Mouse (Mus musculus) hindbrain, embryonic 10.5 days (tissue): ENCODE measurements around the gene H2-Q6. TPM values are rescaled to one million over a fixed set of nuclear protein-coding genes. Genes with fewer than 3 reads are reported as not detected.
"Not testable (repeated sequence)": the region's sequence is repeated elsewhere in the genome, so short reads cannot be mapped to it uniquely, and the experiment has no call there.

Experiments used
- DNase-seq: peaks from one replicate; pipeline ENCODE4 v3.0.0-alpha.2; 2017; ENCODE audit warnings: low spot score
- H3K27ac ChIP-seq: fragments of 300-500 bp; sonication (generic); 2 replicates; pipeline ENCODE4 v1.5.1; 2016; ENCODE audit warnings: mild to moderate bottlenecking, moderate library complexity
- H3K27me3 ChIP-seq: fragments of 300-500 bp; sonication (generic); 2 replicates; pipeline ENCODE4 v1.6.1; 2016; ENCODE audit warnings: mild to moderate bottlenecking; ENCODE audit not compliant: poor library complexity, insufficient read depth, severe bottlenecking
- H3K36me3 ChIP-seq: fragments of 300-500 bp; sonication (generic); 2 replicates; pipeline ENCODE4 v1.6.1; 2016; ENCODE audit warnings: mild to moderate bottlenecking, moderate library complexity
- H3K4me1 ChIP-seq: fragments of 300-500 bp; sonication (generic); replicated peaks from 2 replicates; pipeline ENCODE4 v1.6.1; 2016; ENCODE audit warnings: mild to moderate bottlenecking
- H3K4me3 ChIP-seq: fragments of 300-500 bp; sonication (generic); 2 replicates; pipeline ENCODE4 v1.5.1; 2016; ENCODE audit warnings: mild to moderate bottlenecking, moderate library complexity
- H3K9me3 ChIP-seq: fragments of 300-500 bp; sonication (generic); 2 replicates; pipeline ENCODE4 v1.6.1; 2016; ENCODE audit warnings: mild to moderate bottlenecking, moderate library complexity
- WGBS: fragments of 180-500 bp; shearing (Covaris S2); methylation state at CpG from one replicate; pipeline ENCODE4 v1.1.7; 2016; 5-methylcytosine and 5-hydroxymethylcytosine counted together
- polyA plus RNA-seq: library from polyadenylated mRNA; unstranded; fragments of >200 nt; fragmentation: Nextera tagmentation; extraction: Ambion mirVana; gene quantifications from 2 replicates; pipeline ENCODE4 v1.2.1, GENCODE M21; 2016

Gene H2-Q6
- polyA plus RNA-seq, 1 experiment from 2014 or later, result 0.90 TPM

DNA sequence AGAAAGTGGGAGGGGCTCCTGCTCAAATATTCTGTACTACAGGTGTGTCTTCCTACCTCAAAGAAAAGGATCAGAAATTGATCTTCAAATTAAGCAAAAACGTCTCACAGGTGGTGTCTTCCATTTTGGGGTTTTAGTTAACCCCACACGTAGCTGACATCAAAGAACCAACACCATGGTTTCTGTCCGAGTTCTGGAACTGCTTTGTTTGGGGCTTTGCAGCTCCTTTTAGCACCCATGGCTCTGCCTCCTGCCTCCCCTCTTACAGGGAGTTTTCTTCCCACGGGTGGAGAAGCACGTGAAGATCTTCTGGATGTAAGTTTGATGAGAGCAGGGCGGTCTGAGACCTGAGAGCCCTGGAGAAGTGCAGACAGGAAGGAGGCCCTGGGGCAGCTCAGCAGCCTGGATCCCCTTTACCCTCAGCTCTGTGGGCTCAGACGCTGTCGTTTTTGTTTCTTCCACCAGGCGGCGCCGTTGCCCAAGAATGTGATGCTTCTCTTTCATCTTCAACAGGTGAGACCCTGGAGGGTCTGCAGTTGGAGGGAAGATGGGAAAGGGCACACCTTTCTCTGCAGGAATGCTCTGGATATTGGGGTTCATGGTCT lies 4.3 kb upstream of the H2-Q6 start:
- H3K4me1 ChIP-seq, H3K9me3 ChIP-seq, H3K4me3 ChIP-seq, H3K36me3 ChIP-seq, H3K27ac ChIP-seq: not testable (repeated sequence)
- peak; percentile 46 for DNase-seq
- WGBS, result 16% methylated on average over 11 of the region's 11 CpGs
- H3K27me3 ChIP-seq, result peaks cover 38% of the 10 kb centered on the region

DNA sequence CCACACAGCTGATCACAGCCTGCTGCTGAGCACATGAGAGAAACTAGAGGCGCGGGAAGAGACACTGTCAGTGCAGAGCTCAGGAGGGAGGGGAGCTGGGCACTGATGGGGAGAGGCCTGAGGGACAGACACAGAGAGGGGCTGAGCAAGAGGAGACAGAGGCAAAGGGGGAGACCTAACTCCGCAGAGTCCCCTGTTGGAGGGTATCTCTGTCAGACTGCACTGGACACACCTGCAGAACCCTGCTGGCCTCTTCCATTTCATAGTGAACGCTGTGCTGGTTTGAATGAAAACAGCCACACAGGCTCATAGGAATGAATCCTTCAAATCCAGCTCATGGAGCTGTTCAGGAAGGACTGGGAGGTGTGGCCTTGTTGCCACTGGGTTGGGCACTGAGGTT lies 3.3 kb upstream of the H2-Q6 start:
- not testable (repeated sequence) for H3K27ac ChIP-seq, H3K9me3 ChIP-seq, H3K4me3 ChIP-seq, DNase-seq, H3K36me3 ChIP-seq
- H3K4me1 ChIP-seq, result peaks cover 14% of the 10 kb centered on the region
- 89% methylated on average over 4 of the region's 4 CpGs for WGBS
- H3K27me3 ChIP-seq, result peaks cover 48% of the 10 kb centered on the region

DNA sequence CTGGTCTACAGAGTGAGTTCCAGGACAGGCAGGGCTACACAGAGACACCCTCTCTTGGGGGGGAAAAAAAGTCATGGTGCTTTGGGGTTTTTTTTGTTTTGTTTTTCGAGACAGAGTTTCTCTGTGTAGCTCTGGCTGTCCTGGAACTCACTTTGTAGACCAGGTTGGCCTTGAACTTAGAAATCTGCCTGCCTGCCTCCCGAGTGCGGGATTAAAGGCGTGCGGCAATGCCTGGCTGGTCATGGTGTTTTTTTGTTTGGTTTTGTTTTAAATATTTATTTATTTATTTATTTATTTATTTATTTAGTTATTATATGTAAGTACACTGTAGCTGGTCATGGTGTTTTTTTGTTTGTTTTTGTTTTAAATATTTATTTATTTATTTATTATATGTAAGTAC lies 2.3 kb upstream of the H2-Q6 start:
- not testable (repeated sequence) for H3K27ac ChIP-seq, H3K9me3 ChIP-seq, DNase-seq, H3K36me3 ChIP-seq, H3K4me3 ChIP-seq
- Histone ChIP-seq H3K27me3 (peaks cover 51% of the 10 kb centered on the region), H3K4me1 (peaks cover 14% of the 10 kb centered on the region)
- WGBS, result 88% methylated on average over 5 of the region's 5 CpGs

DNA sequence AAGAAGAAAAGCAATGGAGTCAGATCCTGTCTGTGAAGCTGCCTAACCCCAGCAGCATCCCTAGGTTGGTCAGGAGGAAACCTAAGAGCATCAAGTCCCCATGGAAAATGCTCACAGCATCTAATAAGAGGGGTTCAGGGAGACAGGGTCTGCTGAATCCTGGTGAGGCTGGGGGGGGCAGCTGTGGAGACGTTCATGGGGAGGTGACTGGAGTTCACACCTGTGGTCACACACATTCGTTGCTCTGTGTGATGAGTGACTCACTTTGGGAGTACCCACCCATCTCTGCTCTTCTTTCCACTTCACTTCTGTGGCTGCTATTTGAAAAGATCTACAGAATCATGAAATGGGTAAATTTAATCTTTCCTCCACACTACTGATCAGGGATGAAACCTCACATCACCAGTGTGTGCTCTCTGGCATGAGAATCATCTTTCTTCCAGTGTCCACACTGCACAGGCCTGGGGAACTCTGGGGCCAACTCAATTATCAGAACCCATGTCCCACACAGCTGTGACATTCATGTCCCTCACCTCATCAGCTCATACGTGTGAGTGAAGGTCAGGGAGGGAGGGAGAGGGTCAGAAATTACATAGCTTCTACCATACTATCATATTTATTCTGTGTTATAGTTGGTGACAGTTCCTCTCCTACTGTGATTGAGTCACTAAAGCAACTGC lies 1.4 kb upstream of the H2-Q6 start:
- H3K27ac ChIP-seq, H3K4me3 ChIP-seq, H3K36me3 ChIP-seq, H3K9me3 ChIP-seq, DNase-seq: not testable (repeated sequence)
- H3K4me1 ChIP-seq, result peaks cover 14% of the 10 kb centered on the region
- H3K27me3 ChIP-seq, result peaks cover 54% of the 10 kb centered on the region
- 80% methylated on average over 3 of the region's 3 CpGs for WGBS

DNA sequence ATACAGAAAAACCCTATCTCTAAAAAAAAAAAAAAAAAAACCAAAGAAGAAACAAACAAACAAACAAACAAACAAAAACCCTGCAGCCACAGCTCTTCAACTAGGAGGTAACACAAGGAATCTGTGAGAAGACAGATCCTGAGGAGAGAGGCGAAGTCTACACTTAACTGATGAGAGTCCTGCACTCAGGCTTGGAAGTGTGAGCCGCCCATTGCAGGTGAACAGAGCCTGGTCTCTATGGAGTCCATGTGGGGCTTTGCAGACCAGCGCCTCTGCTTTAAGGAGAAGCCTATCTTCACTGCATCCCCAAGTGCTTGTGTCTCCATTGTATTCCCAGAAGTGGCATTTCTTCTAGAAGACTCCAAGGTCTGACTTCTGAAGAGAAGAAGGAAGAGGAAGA lies 544 bp upstream of the H2-Q6 start:
- Histone ChIP-seq H3K4me1 (peaks cover 12% of the 10 kb centered on the region), H3K27me3 (peaks cover 52% of the 10 kb centered on the region)
- DNase-seq, H3K9me3 ChIP-seq, H3K27ac ChIP-seq, H3K36me3 ChIP-seq, H3K4me3 ChIP-seq: not testable (repeated sequence)
- WGBS, result 86% methylated on average over 3 of the region's 3 CpGs

DNA sequence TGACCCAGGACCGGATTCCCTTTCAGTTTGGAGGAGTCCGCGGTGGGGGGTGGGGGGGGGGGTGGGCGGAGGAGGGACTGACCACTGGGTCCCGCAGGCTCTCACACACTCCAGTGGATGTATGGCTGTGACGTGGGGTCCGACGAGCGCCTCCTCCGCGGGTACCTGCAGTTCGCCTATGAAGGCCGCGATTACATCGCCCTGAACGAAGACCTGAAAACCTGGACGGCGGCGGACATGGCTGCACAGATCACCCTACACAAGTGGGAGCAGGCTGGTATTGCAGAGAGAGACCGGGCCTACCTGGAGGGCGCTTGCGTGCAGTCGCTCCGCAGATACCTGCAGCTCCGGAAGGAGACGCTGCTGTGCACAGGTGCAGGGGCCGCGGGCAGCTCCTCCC lies 824 bp downstream of the H2-Q6 start:
- Histone ChIP-seq H3K4me1 (peaks cover 12% of the 10 kb centered on the region), H3K27me3 (peaks cover 51% of the 10 kb centered on the region), H3K4me3 (peak overlapping the region; percentile 50)
- not testable (repeated sequence) for H3K27ac ChIP-seq, H3K36me3 ChIP-seq, H3K9me3 ChIP-seq
- WGBS, result 11% methylated on average over 28 of the region's 28 CpGs
- peak; percentile 34 for DNase-seq

DNA sequence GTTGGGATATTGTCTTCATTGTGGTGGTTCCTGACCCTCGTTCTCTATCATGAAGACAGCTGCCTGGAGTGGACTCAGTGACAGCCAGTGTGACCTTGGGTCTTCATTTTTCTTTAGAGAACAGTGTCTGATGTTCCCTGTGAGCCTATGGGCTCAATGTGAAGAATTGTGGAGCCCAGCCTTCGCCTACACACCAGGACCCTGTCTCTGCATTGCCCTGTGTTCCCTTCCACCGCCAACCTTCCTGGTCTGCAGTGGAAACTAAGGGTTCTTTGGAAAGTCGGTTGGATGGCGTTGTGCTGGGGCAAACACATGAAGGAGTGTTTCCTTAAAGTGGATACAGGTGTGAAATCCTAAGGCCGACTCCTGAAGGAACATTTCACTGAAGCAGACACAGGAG lies 4.2 kb downstream of the H2-Q6 start:
- not testable (repeated sequence) for DNase-seq, H3K4me3 ChIP-seq, H3K36me3 ChIP-seq, H3K9me3 ChIP-seq, H3K27ac ChIP-seq
- Histone ChIP-seq H3K4me1 (peaks cover 12% of the 10 kb centered on the region), H3K27me3 (peaks cover 43% of the 10 kb centered on the region)
- 90% methylated on average over 6 of the region's 6 CpGs for WGBS

DNA sequence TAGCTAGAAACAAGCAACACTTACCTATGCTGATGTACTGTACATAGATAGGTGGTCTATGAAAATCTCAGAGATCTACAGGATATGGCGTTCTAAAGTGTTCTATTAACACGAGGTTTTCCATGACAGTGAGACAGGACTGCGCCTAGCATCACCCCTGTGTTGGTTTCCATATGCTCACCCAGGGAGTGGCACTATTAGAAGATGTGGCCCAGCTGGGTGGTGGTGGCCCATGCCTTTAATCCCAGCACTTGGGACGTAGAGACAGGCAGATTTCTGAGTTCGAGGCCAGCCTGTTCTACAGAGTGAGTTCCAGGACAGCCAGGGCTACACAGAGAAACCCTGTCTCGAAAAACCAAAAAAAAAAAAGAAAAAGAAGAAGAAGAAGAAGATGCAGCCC lies 6.0 kb downstream of the H2-Q6 start:
- not testable (repeated sequence) for DNase-seq, H3K9me3 ChIP-seq, H3K36me3 ChIP-seq, H3K4me1 ChIP-seq, H3K4me3 ChIP-seq, H3K27ac ChIP-seq
- H3K27me3 ChIP-seq, result peaks cover 32% of the 10 kb centered on the region
- 87% methylated on average over 6 of the region's 6 CpGs for WGBS

DNA sequence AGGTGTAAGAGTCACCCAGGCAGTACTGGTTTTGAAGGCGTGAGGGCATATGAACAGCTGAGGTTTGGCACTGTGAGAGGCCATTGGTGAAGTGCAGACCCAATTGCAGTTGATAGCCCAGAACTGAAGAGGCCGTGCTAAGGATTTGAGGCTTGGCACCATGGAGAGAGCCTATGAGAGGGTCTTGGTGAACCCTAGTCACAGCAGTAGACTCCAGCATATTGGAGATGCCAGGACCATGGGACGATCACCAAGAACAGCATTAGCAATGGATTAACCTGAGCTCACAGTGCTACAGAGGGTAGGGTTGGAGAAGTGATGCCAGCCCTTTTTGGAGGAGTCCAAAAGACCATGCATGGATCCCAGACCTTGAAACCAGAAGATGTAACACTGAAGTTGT lies 7.5 kb downstream of the H2-Q6 start:
- H3K4me3 ChIP-seq, H3K9me3 ChIP-seq, H3K27ac ChIP-seq, H3K4me1 ChIP-seq, H3K36me3 ChIP-seq, DNase-seq: not testable (repeated sequence)
- H3K27me3 ChIP-seq, result peaks cover 27% of the 10 kb centered on the region
- WGBS, result 85% methylated on average over 3 of the region's 3 CpGs

DNA sequence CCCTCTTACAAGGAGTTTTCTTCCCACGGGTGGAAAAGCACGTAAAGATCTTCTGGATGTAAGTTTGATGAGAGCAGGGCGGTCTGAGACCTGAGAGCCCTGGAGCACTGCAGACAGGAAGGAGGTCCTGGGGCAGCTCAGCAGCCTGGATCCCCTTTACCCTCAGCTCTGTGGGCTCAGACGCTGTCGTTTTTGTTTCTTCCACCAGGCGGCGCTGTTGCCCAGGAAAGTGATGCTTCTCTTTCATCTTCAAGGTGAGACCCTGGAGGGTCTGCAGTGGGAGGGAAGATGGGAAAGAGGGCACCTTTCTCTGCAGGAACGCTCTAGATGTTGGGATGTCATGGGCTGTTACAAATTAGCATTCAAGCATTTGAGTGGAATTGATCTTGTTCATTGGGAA lies 10.2 kb downstream of the H2-Q6 start:
- not testable (repeated sequence) for H3K9me3 ChIP-seq
- DNase-seq, result peak; percentile 73

DNA sequence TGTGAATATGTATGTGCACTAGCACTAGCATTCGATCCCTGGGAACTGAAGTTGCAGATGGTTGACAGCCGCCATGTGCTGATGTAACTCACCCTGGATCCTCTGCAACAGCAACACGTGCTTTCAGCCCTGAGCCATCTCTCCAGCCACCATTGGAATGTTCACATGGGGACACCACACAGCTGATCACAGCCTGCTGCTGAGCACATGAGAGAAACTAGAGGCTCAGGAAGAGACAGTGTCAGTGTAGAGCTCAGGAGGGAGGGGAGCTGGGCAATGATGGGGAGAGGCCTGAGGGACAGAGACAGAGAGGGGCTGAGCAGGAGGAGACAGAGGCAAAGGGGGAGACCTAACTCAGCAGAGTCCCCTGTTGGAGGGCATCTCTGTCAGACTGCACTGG lies 10.9 kb downstream of the H2-Q6 start:
- 77% methylated on average over 3 of the region's 3 CpGs for WGBS
- H3K4me1 ChIP-seq, result peaks cover 13% of the 10 kb centered on the region
- H3K27me3 ChIP-seq, result peaks cover 38% of the 10 kb centered on the region
- not testable (repeated sequence) for H3K27ac ChIP-seq, H3K9me3 ChIP-seq, H3K4me3 ChIP-seq, DNase-seq, H3K36me3 ChIP-seq

More for the DNA sequence above, 10.2 kb downstream of the H2-Q6 start:
- not testable (repeated sequence) for H3K4me3 ChIP-seq, H3K36me3 ChIP-seq, H3K27ac ChIP-seq
- peaks cover 10% of the 10 kb centered on the region for H3K4me1 ChIP-seq
- 7% methylated on average over 8 of the region's 8 CpGs for WGBS
- H3K27me3 ChIP-seq, result peaks cover 32% of the 10 kb centered on the region

DNA sequence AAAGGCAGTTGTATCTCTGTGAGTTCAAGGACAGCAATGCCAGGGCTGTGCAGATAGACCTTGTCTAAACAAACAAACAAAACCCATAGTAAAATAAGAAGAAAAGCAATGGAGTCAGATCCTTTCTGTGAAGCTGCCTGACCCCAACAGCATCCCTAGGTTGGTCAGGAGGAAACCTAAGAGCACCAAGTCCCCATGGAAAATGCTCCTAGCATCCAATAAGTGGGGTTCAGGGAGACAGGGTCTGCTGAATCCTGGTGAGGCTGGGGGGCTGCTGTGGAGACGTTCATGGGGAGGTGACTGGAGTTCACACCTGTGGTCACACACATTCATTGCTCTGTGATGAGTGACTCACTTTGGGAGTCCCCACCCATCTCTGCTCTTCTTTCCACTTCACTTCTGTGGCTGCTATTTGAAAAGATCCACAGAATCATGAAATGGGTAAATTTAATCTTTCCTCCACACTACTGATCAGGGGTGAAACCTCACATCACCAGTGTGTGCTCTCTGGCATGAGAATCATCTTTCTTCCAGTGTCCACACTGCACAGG lies 12.8 kb downstream of the H2-Q6 start:
- not testable (repeated sequence) for DNase-seq

DNA sequence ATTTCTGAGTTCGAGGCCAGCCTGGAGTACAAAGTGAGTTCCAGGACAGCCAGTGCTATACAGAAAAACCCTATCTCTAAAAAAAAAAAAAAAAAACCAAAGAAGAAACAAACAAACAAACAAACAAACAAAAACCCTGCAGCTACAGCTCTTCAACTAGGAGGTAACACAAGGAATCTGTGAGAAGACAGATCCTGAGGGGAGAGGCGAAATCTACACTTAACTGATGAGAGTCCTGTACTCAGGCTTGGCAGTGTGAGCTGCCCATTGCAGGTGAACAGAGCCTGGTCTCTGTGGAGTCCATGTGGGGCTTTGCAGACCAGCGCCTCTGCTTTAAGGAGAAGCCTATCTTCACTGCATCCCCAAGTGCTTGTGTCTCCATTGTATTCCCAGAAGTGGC lies 13.7 kb downstream of the H2-Q6 start:
- not testable (repeated sequence) for H3K4me3 ChIP-seq, H3K27ac ChIP-seq, H3K36me3 ChIP-seq, H3K9me3 ChIP-seq, DNase-seq
- peaks cover 13% of the 10 kb centered on the region for H3K4me1 ChIP-seq
- H3K27me3 ChIP-seq, result peaks cover 36% of the 10 kb centered on the region
- WGBS, result 76% methylated on average over 3 of the region's 3 CpGs

More for the DNA sequence above, 12.8 kb downstream of the H2-Q6 start:
- not testable (repeated sequence) for H3K36me3 ChIP-seq, H3K4me3 ChIP-seq, H3K9me3 ChIP-seq, H3K27ac ChIP-seq
- Histone ChIP-seq H3K4me1 (peaks cover 13% of the 10 kb centered on the region), H3K27me3 (peaks cover 38% of the 10 kb centered on the region)
- 69% methylated on average over 1 of the region's 1 CpGs for WGBS
